In genomic region chr15:61365511-61365910, GRCm38 (mm10) we compare ENCODE assay signal across 21 mouse cellular contexts.
"Had no signal": no experiment of that assay in that cellular context is flagged by ENCODE, and none has a peak within 500 bp of the region (broad histone marks: within the 10 kb centered on the region; RNA-seq: fewer than 3 reads in every experiment).

No protein-coding gene starts in this region.

- ATAC-seq: hindbrain, postnatal 0 days; intestine, embryonic 16.5 days had no signal

- H3K9me3 ChIP-seq: heart, embryonic 12.5 days; hindbrain, embryonic 13.5 days; hindbrain, embryonic 15.5 days; kidney, embryonic 15.5 days; limb, embryonic 13.5 days; limb, embryonic 15.5 days had no signal

- H3K36me3 ChIP-seq: heart, embryonic 12.5 days; hindbrain, embryonic 13.5 days; hindbrain, embryonic 15.5 days; kidney, embryonic 15.5 days; limb, embryonic 13.5 days; limb, embryonic 15.5 days had no signal

- H3K9ac ChIP-seq: heart, embryonic 12.5 days; hindbrain, embryonic 13.5 days; hindbrain, embryonic 15.5 days; kidney, embryonic 15.5 days; limb, embryonic 13.5 days; limb, embryonic 15.5 days had no signal

- H3K4me1 ChIP-seq: heart, embryonic 12.5 days; hindbrain, embryonic 13.5 days; hindbrain, embryonic 15.5 days; kidney, embryonic 15.5 days; limb, embryonic 13.5 days; limb, embryonic 15.5 days had no signal

- DNase-seq: gastrocnemius, postnatal 14 days; gastrocnemius, postnatal 36 days; heart, adult 11 months; heart, adult 2 months; heart, postnatal 14 days; heart, postnatal 36 days; kidney, adult 11 months; kidney, postnatal 14 days; kidney, postnatal 36 days; layer of hippocampus, adult 9-11 months; layer of hippocampus, postnatal 36 days; left cerebral cortex, postnatal 4 days had no signal

- H3K27me3 ChIP-seq: heart, embryonic 12.5 days; hindbrain, embryonic 13.5 days; hindbrain, embryonic 15.5 days; kidney, embryonic 15.5 days; limb, embryonic 13.5 days; limb, embryonic 15.5 days had no signal

- H3K4me2 ChIP-seq: heart, embryonic 12.5 days; hindbrain, embryonic 13.5 days; hindbrain, embryonic 15.5 days; kidney, embryonic 15.5 days; limb, embryonic 13.5 days; limb, embryonic 15.5 days had no signal

- H3K4me3 ChIP-seq: heart, adult 2 months; heart, embryonic 12.5 days; hindbrain, embryonic 13.5 days; hindbrain, embryonic 15.5 days; kidney, embryonic 15.5 days; limb, embryonic 13.5 days; limb, embryonic 15.5 days had no signal

- H3K27ac ChIP-seq: heart, adult 2 months; hindbrain, embryonic 15.5 days; hindbrain, postnatal 0 days; kidney, embryonic 15.5 days; kidney, postnatal 0 days; limb, embryonic 13.5 days; limb, embryonic 15.5 days had no signal
